Mouse (Mus musculus) ES-E14 (cell line): ENCODE measurements around the gene Dst. TPM values are rescaled to one million over a fixed set of nuclear protein-coding genes. Genes with fewer than 3 reads are reported as not detected.

ENCODE experiments used
- DNase-seq: peaks from one replicate; pipeline ENCODE4 v3.0.0-alpha.2; 2013; ENCODE audit warnings: low read depth, low spot score
- H3K27ac ChIP-seq: 2 replicates; pipeline ENCODE4 v1.5.1; 2012; ENCODE audit warnings: low read depth, mild to moderate bottlenecking, low read length, moderate library complexity, mixed read lengths; ENCODE audit not compliant: poor library complexity, insufficient read depth, severe bottlenecking
- H3K36me3 ChIP-seq: 2 replicates; pipeline ENCODE4 v1.6.1; 2012; ENCODE audit warnings: mild to moderate bottlenecking, low read length, moderate library complexity, mixed read lengths; ENCODE audit not compliant: control insufficient read depth, poor library complexity, insufficient read depth, severe bottlenecking
- H3K4me1 ChIP-seq, 2 experiments: fragments of 150-350 bp in 1 of 2; sonication (generic) in 1 of 2; 2 replicates each; pipeline ENCODE4 v1.6.1; 2012; ENCODE audit warnings: low read length in 2 of 2, mild to moderate bottlenecking in 1 of 2, mixed read lengths in 1 of 2; ENCODE audit not compliant: control insufficient read depth in 2 of 2, insufficient read depth in 2 of 2, poor library complexity in 1 of 2
- H3K4me3 ChIP-seq, 2 experiments: fragments of 150-350 bp in 1 of 2; sonication (generic) in 1 of 2; 2 replicates each; pipeline ENCODE4 v1.5.1; 2012; ENCODE audit warnings: low read length in 2 of 2, low read depth in 1 of 2, mild to moderate bottlenecking in 1 of 2, mixed read lengths in 1 of 2; ENCODE audit not compliant: insufficient read depth in 1 of 2, poor library complexity in 1 of 2, severe bottlenecking in 1 of 2
- H3K9ac ChIP-seq: 2 replicates; pipeline ENCODE4 v1.6.1; 2012; ENCODE audit warnings: low read depth, mild to moderate bottlenecking, low read length, mixed read lengths; ENCODE audit not compliant: poor library complexity, insufficient read depth, severe bottlenecking
- H3K9me3 ChIP-seq: fragments of 150-350 bp; sonication (generic); 2 replicates; pipeline ENCODE4 v1.6.1; 2012; ENCODE audit warnings: low read depth, mild to moderate bottlenecking, low read length; ENCODE audit not compliant: control insufficient read depth, insufficient read depth
- CHD2 ChIP-seq: IDR thresholded peaks from 2 replicates; pipeline ENCODE4 v1.6.1; 2014; ENCODE audit warnings: mild to moderate bottlenecking, low read depth, low read length, inconsistent platforms
- HCFC1 ChIP-seq: IDR thresholded peaks from 2 replicates; pipeline ENCODE4 v1.6.1; 2012; ENCODE audit warnings: low read length, inconsistent platforms, borderline replicate concordance; ENCODE audit not compliant: insufficient read depth
- MAFK ChIP-seq: IDR thresholded peaks from 2 replicates; pipeline ENCODE4 v1.6.1; 2014; ENCODE audit warnings: mild to moderate bottlenecking, low read depth, low read length, inconsistent platforms; ENCODE audit not compliant: insufficient read depth
- ZC3H11A ChIP-seq: IDR thresholded peaks from 2 replicates; pipeline ENCODE4 v1.6.1; 2012; ENCODE audit warnings: low read depth, mild to moderate bottlenecking, inconsistent platforms, low read length, borderline replicate concordance
- ZNF384 ChIP-seq: IDR thresholded peaks from 2 replicates; pipeline ENCODE4 v1.6.1; 2012; ENCODE audit warnings: low read depth, low read length, inconsistent platforms
- in situ Hi-C, 2 experiments: fragments of 600-800 bp; cut with MboI; formaldehyde crosslinking; loops; one replicate each; pipeline ENCODE4 v1.15.1; 2025; ENCODE audit warnings: low sequenced_read_pairs in 2 of 2, inconsistent platforms in 1 of 2; ENCODE audit not compliant: unreplicated experiment in 2 of 2
- total RNA-seq: library from RNA; depleted of rRNA; stranded (reverse); fragments of 300-350 nt; gene quantifications from 2 replicates; pipeline ENCODE4 v1.2.3, GENCODE M21; 2012; rRNA removed

Gene Dst
- total RNA-seq, 1 experiment = 186 TPM

GRCm38 (mm10) chr1:34328606-34329005 is 420.6 kb downstream of the Dst start:
- in situ Hi-C loops = no loop called here
- H3K4me3 ChIP-seq = no peak overlapping the region

GRCm38 (mm10) chr1:34331767-34332166 is 423.7 kb downstream of the Dst start:
- Histone ChIP-seq H3K9ac (no peak overlapping the region), H3K36me3 (no peaks in the 10 kb centered on the region), H3K9me3 (no peaks in the 10 kb centered on the region), H3K4me1 (no peaks in the 10 kb centered on the region), H3K27ac (no peak overlapping the region), H3K4me3 (no peak overlapping the region)
- no peak for TF ChIP-seq MAFK
- TF ChIP-seq HCFC1 = no peak
- no peak for TF ChIP-seq ZNF384
- no peak for TF ChIP-seq CHD2
- no peak for TF ChIP-seq ZC3H11A
- DNase-seq = no peak
- in situ Hi-C loops = no loop called here

More at GRCm38 (mm10) chr1:34328606-34329005, 420.6 kb downstream of the Dst start:
- Histone ChIP-seq H3K9me3 (no peaks in the 10 kb centered on the region), H3K27ac (no peak overlapping the region), H3K4me1 (no peaks in the 10 kb centered on the region), H3K36me3 (no peaks in the 10 kb centered on the region), H3K9ac (no peak overlapping the region)
- no peak for DNase-seq
- TF ChIP-seq MAFK (no peak), ZNF384 (no peak), CHD2 (no peak), HCFC1 (no peak), ZC3H11A (no peak)

Other genes starting within 250 kb of the Dst start
- gene Prim2, start 238.4 kb upstream of the Dst start, total RNA-seq = 34.7 and 39.0 TPM in 2 replicates
- gene Rab23, start 188.3 kb upstream of the Dst start, total RNA-seq = 20.6 and 20.7 TPM in 2 replicates
- 5.2 and 14.8 TPM in 2 replicates for gene Bag2, start 150.4 kb upstream of the Dst start, total RNA-seq
- gene Zfp451, start 93.6 kb upstream of the Dst start, total RNA-seq = 27.7 and 30.1 TPM in 2 replicates
- 0.48 and 0.89 TPM in 2 replicates for gene Bend6, start 409 bp upstream of the Dst start, total RNA-seq